Mouse (Mus musculus) E14TG2a.4 (cell line): ENCODE data around the gene Pbx2.

Experiments used
- H3K27me3 ChIP-seq: 2 replicates; pipeline ENCODE4 v1.6.1; 2014; ENCODE audit warnings: low read length, control low read depth; ENCODE audit not compliant: insufficient read depth
- H3K36me3 ChIP-seq: 2 replicates; pipeline ENCODE4 v1.6.1; 2014; ENCODE audit warnings: low read length, control low read depth; ENCODE audit not compliant: insufficient read depth
- H3K4me1 ChIP-seq: replicated peaks from 2 replicates; pipeline ENCODE4 v1.6.1; 2014; ENCODE audit warnings: low read depth, low read length, control low read depth
- H3K4me3 ChIP-seq: replicated peaks from 2 replicates; pipeline ENCODE4 v1.5.1; 2014; ENCODE audit warnings: mild to moderate bottlenecking, low read length
- H3K9me3 ChIP-seq: 2 replicates; pipeline ENCODE4 v1.6.1; 2014; ENCODE audit warnings: low read length, control low read depth
- CTCF ChIP-seq: conservative IDR thresholded peaks from 2 replicates; pipeline ENCODE4 v1.5.1; 2014; ENCODE audit warnings: low read length
- NANOG ChIP-seq: IDR thresholded peaks from 2 replicates; pipeline ENCODE4 v1.6.1; 2014; ENCODE audit warnings: borderline replicate concordance, low read length, mixed read lengths
- POU5F1 ChIP-seq: IDR thresholded peaks from 2 replicates; pipeline ENCODE4 v1.6.1; 2014; ENCODE audit warnings: low read length, borderline replicate concordance

The Pbx2 gene

GRCm38 (mm10) chr17:34589681-34590101 lies 1.4 kb upstream of the Pbx2 start, which contains the start of gene Gpsm3:
Gpsm3 (plus strand) TSS chr17:34589806.
- Histone ChIP-seq H3K9me3 (no peaks in the 10 kb centered on the region), H3K4me3 (peak within 1 kb of the TSS; percentile 91), H3K4me1 (peaks cover 83% of the 10 kb centered on the region), H3K36me3 (peaks cover 17% of the 10 kb centered on the region), H3K27me3 (peaks cover 3% of the 10 kb centered on the region; the same call in 1 of the 2 replicates)
- TF ChIP-seq NANOG (no peak), CTCF (no peak), POU5F1 (no peak)

- Histone ChIP-seq H3K4me1 (peaks cover 84% of the 10 kb centered on the region), H3K36me3 (peaks cover 20% of the 10 kb centered on the region), H3K9me3 (no peaks in the 10 kb centered on the region), H3K27me3 (peaks cover 3% of the 10 kb centered on the region; the same call in 1 of the 2 replicates), H3K4me3 (peak overlapping the region; percentile 81)
- TF ChIP-seq CTCF (no peak), POU5F1 (no peak), NANOG (no peak)
Observed at GRCm38 (mm10) chr17:34590154-34590987, 695 bp upstream of the Pbx2 start.

GRCm38 (mm10) chr17:34591994-34592375 lies 919 bp downstream of the Pbx2 start:
- H3K27me3 ChIP-seq, result peaks cover 3% of the 10 kb centered on the region; the same call in 1 of the 2 replicates
- H3K4me3 ChIP-seq, result peak overlapping the region; percentile 81
- H3K4me1 ChIP-seq, result peaks cover 82% of the 10 kb centered on the region
- H3K9me3 ChIP-seq, result no peaks in the 10 kb centered on the region
- TF ChIP-seq NANOG (no peak), POU5F1 (no peak), CTCF (no peak)
- H3K36me3 ChIP-seq, result peaks cover 25% of the 10 kb centered on the region

- peak overlapping the region; percentile 81 for H3K4me3 ChIP-seq
- no peaks in the 10 kb centered on the region for H3K9me3 ChIP-seq
- H3K36me3 ChIP-seq, result peaks cover 25% of the 10 kb centered on the region
- TF ChIP-seq CTCF, result no peak
- no peak for TF ChIP-seq NANOG
- TF ChIP-seq POU5F1, result no peak
- peaks cover 87% of the 10 kb centered on the region for H3K4me1 ChIP-seq
- H3K27me3 ChIP-seq, result peaks cover 3% of the 10 kb centered on the region; the same call in 1 of the 2 replicates
Observed at GRCm38 (mm10) chr17:34592581-34593549, 1.8 kb downstream of the Pbx2 start.

GRCm38 (mm10) chr17:34593752-34594525 lies 2.9 kb downstream of the Pbx2 start:
- no peak for TF ChIP-seq CTCF
- no peak for TF ChIP-seq NANOG
- TF ChIP-seq POU5F1, result no peak

GRCm38 (mm10) chr17:34596098-34596497 lies 5.0 kb downstream of the Pbx2 start:
- no peak for TF ChIP-seq POU5F1
- no peak overlapping the region for H3K4me3 ChIP-seq
- H3K27me3 ChIP-seq, result peaks cover 3% of the 10 kb centered on the region; the same call in 1 of the 2 replicates
- H3K4me1 ChIP-seq, result peaks cover 84% of the 10 kb centered on the region
- H3K9me3 ChIP-seq, result no peaks in the 10 kb centered on the region
- H3K36me3 ChIP-seq, result peaks cover 39% of the 10 kb centered on the region

More at GRCm38 (mm10) chr17:34593752-34594525, 2.9 kb downstream of the Pbx2 start:
- Histone ChIP-seq H3K4me3 (peak overlapping the region; percentile 81), H3K9me3 (no peaks in the 10 kb centered on the region), H3K27me3 (peaks cover 3% of the 10 kb centered on the region; the same call in 1 of the 2 replicates), H3K36me3 (peaks cover 25% of the 10 kb centered on the region), H3K4me1 (peaks cover 86% of the 10 kb centered on the region)

GRCm38 (mm10) chr17:34597566-34598095 lies 6.6 kb downstream of the Pbx2 start, which contains the start of gene Ager:
Ager (plus strand) TSS chr17:34597862.
- no peak within 1 kb of the TSS for H3K4me3 ChIP-seq
- H3K9me3 ChIP-seq, result no peaks in the 10 kb centered on the region
- H3K4me1 ChIP-seq, result peaks cover 87% of the 10 kb centered on the region
- no peak for TF ChIP-seq NANOG
- no peak for TF ChIP-seq CTCF
- TF ChIP-seq POU5F1, result no peak
- peaks cover 51% of the 10 kb centered on the region for H3K36me3 ChIP-seq
- H3K27me3 ChIP-seq, result peaks cover 3% of the 10 kb centered on the region; the same call in 1 of the 2 replicates

GRCm38 (mm10) chr17:34599891-34600290 lies 8.8 kb downstream of the Pbx2 start:
- Histone ChIP-seq H3K4me1 (peaks cover 74% of the 10 kb centered on the region), H3K36me3 (peaks cover 42% of the 10 kb centered on the region), H3K4me3 (no peak overlapping the region), H3K27me3 (no peaks in the 10 kb centered on the region), H3K9me3 (no peaks in the 10 kb centered on the region)
- TF ChIP-seq CTCF (no peak), NANOG (no peak), POU5F1 (no peak)
